Mouse (Mus musculus) embryo, embryonic 10.5 days (tissue): ENCODE measurements at regions not wholly inside any gene's neighbourhood (a gene's known extent, or its start where the extent isn't known, plus 50 kb on each side); places are given as distances from the start of the nearest gene placed in this dataset.
"Not testable (repeated sequence)": the region's sequence is repeated elsewhere in the genome, so short reads cannot be mapped to it uniquely, and the experiment has no call there.

Source experiments
- DNase-seq: peaks from one replicate; pipeline ENCODE4 v3.0.0-alpha.2; 2015; ENCODE audit warnings: low spot score

DNA sequence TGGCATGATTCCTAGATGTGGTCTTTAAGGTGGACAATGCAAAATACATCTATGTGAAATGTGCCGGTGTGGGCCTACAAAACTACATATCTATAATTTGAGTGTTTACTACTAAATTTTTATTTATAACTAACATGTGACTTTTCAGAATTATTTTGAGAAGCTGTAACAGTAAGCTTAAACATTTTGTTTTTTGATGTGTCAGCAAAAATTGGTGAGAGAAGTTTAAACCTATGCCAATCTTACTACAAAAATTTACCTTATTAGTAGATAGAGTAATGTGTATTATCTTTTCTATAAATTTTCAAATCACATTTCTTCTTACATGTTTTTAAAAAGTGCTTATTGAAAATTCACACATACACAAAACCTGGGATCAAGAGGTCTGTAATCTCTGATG is 525.1 kb upstream of the Rorb start:
- DNase-seq, result no peak

- DNase-seq, result no peak
Observed at GRCm38 (mm10) chr19:19587866-19588265, 476.9 kb upstream of the Rorb start.

GRCm38 (mm10) chr19:19575000-19575544 is 464.1 kb upstream of the Rorb start:
- DNase-seq, result not testable (repeated sequence)

GRCm38 (mm10) chr19:19564657-19565056 is 453.7 kb upstream of the Rorb start:
- peak; percentile 1 for DNase-seq

DNA sequence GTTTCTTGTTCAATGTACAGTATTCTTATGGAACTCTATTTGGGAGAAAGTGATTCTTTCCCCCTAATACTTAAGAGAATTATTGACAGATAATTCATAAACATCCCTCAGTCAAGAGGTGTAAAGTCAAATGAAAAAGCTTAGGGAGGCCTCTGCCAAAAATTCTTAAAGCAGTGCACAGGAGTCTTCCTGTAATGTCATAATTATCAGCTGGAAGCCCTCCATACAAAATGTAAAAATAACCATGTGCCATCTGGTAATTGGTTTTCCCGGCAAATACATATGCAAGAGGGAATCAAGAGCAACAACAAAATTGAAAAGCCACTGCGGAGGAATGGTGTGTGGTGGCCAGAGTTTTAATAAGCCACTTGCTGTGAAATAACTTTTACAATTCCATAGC is 424.1 kb upstream of the Rorb start:
- DNase-seq, result no peak

DNA sequence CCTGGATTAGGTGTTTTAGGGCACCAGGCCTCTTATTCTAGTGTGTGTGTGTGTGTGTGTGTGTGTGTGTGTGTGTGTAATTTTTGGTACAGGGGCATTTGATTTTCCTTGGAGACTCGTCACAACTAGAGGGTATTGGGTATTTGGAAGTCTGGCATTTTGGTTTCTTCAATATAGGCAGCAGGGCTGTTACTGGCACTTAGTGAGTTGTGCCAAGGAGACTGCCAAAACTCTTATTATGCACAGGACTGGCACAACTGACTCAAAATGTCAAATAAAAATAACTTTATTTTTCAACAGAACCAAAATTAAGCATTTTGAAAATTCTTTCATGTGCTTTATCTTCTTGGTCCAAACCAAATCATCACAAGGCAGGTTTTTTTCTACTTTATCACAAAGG is 413.2 kb upstream of the Rorb start:
- no peak for DNase-seq

DNA sequence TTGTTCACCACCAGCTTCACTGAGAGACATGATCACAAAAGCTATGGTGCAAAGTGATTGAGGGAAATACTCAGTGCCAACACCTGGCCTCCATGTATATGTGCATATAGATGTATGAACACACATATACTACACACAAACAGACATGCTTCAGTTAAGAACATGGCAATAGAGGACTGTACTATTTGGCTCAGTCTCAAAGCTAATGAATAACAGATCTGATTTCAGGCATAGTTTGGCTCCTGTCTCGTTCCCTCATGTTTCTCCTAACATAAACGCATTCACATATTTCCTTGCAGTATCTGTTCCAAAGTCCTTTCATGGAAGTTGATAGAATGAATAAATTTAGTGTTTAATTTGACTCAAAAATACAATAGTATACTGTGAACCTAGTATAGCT is 412.6 kb upstream of the Rorb start:
- no peak for DNase-seq

- DNase-seq, result no peak
Observed at GRCm38 (mm10) chr19:19478192-19478932, 367.4 kb upstream of the Rorb start.
